Mouse (Mus musculus) cerebral cortex, adult 2 months (tissue): ENCODE measurements around the gene Mthfsl.

Experiments used
- WGBS: fragments of 180-500 bp; shearing (Covaris S2); methylation state at CpG from one replicate; pipeline ENCODE4 v1.1.7; 2018; 5-methylcytosine and 5-hydroxymethylcytosine counted together

Mthfsl gene

GRCm38 (mm10) chr9:88650742-88651141, 69.4 kb downstream of the Mthfsl start:
- 96% methylated on average over 13 of the region's 15 CpGs for WGBS
